Mouse (Mus musculus): ENCODE data around the gene Foxj1. TPM values are rescaled to one million over a fixed set of nuclear protein-coding genes. Genes with fewer than 3 reads are reported as not detected.

Foxj1 gene
- total RNA-seq, 2 experiments from 2014 or later, result 4.3 to 5.9 TPM

- H3K27ac ChIP-seq, result peak within 1 kb of the TSS; percentile 93
- TF ChIP-seq CTCF (conservative IDR thresholded peaks at IDR 0.05), result no peak
Observed at GRCm38 (mm10) chr11:116307019-116307725, 28.0 kb downstream of the Foxj1 start, which contains the start of gene Exoc7. Exoc7 (minus strand) TSS chr11:116307233.

GRCm38 (mm10) chr11:116306126-116306982, 28.8 kb downstream of the Foxj1 start:
- Histone ChIP-seq H3K4me3 (peak overlapping the region; percentile 92), H3K27ac (peak overlapping the region; percentile 93)
- DNase-seq (ENCODE audit: low spot score in 2 of 2), result peak; percentile 88 to 90
- no peak for TF ChIP-seq CTCF (conservative IDR thresholded peaks at IDR 0.05)

More at GRCm38 (mm10) chr11:116307019-116307725, 28.0 kb downstream of the Foxj1 start, which contains the start of gene Exoc7:
- H3K4me3 ChIP-seq, result peak within 1 kb of the TSS; percentile 92
- no peak for DNase-seq (ENCODE audit: low spot score in 2 of 2)

GRCm38 (mm10) chr11:116305423-116305822, 29.8 kb downstream of the Foxj1 start:
- DNase-seq (ENCODE audit: low spot score in 2 of 2), result no peak
- peak overlapping the region; percentile 92; the same call in 1 of the 2 replicates for H3K4me3 ChIP-seq
- peak; percentile 23; the same call in 1 of the 2 replicates for TF ChIP-seq CTCF (conservative IDR thresholded peaks at IDR 0.05)
- no peak overlapping the region for H3K27ac ChIP-seq

GRCm38 (mm10) chr11:116298621-116299020, 36.6 kb downstream of the Foxj1 start:
- no peak for TF ChIP-seq CTCF (conservative IDR thresholded peaks at IDR 0.05)
- Histone ChIP-seq H3K27ac (no peak overlapping the region), H3K4me3 (no peak overlapping the region)
- no peak for DNase-seq (ENCODE audit: low spot score in 2 of 2)

GRCm38 (mm10) chr11:116298221-116298620, 37.0 kb downstream of the Foxj1 start:
- Histone ChIP-seq H3K27ac (no peak overlapping the region), H3K4me3 (no peak overlapping the region)
- TF ChIP-seq CTCF (conservative IDR thresholded peaks at IDR 0.05), result no peak
- DNase-seq (ENCODE audit: low spot score in 2 of 2), result no peak

- no peak overlapping the region for H3K27ac ChIP-seq
- H3K4me3 ChIP-seq, result no peak overlapping the region
- DNase-seq (ENCODE audit: low spot score in 2 of 2), result no peak
- TF ChIP-seq CTCF (conservative IDR thresholded peaks at IDR 0.05), result no peak
Observed at GRCm38 (mm10) chr11:116297017-116297416, 38.2 kb downstream of the Foxj1 start.

GRCm38 (mm10) chr11:116296191-116296734, 38.9 kb downstream of the Foxj1 start:
- H3K4me3 ChIP-seq, result no peak overlapping the region
- no peak for DNase-seq (ENCODE audit: low spot score in 2 of 2)

GRCm38 (mm10) chr11:116294319-116294718, 40.9 kb downstream of the Foxj1 start:
- DNase-seq (ENCODE audit: low spot score in 2 of 2), result peak; percentile 33 to 53
- Histone ChIP-seq H3K4me3 (no peak overlapping the region), H3K27ac (no peak overlapping the region)
- TF ChIP-seq CTCF (conservative IDR thresholded peaks at IDR 0.05), result peak; percentile 82

More at GRCm38 (mm10) chr11:116296191-116296734, 38.9 kb downstream of the Foxj1 start:
- H3K27ac ChIP-seq, result no peak overlapping the region
- no peak for TF ChIP-seq CTCF (conservative IDR thresholded peaks at IDR 0.05)

GRCm38 (mm10) chr11:116293538-116294137, 41.6 kb downstream of the Foxj1 start:
- no peak for TF ChIP-seq CTCF (conservative IDR thresholded peaks at IDR 0.05)
- H3K27ac ChIP-seq, result no peak overlapping the region
- H3K4me3 ChIP-seq, result no peak overlapping the region
- DNase-seq (ENCODE audit: low spot score in 2 of 2), result no peak

GRCm38 (mm10) chr11:116292401-116292800, 42.8 kb downstream of the Foxj1 start:
- no peak for DNase-seq (ENCODE audit: low spot score in 2 of 2)
- TF ChIP-seq CTCF (conservative IDR thresholded peaks at IDR 0.05), result no peak
- Histone ChIP-seq H3K4me3 (no peak overlapping the region), H3K27ac (no peak overlapping the region)

GRCm38 (mm10) chr11:116290556-116290955, 44.6 kb downstream of the Foxj1 start:
- DNase-seq (ENCODE audit: low spot score in 2 of 2), result no peak
- Histone ChIP-seq H3K27ac (no peak overlapping the region), H3K4me3 (no peak overlapping the region)
- no peak for TF ChIP-seq CTCF (conservative IDR thresholded peaks at IDR 0.05)

- no peak for DNase-seq (ENCODE audit: low spot score in 2 of 2)
- peak; percentile 30 for TF ChIP-seq CTCF (conservative IDR thresholded peaks at IDR 0.05)
- H3K4me3 ChIP-seq, result no peak overlapping the region
- no peak overlapping the region for H3K27ac ChIP-seq
Observed at GRCm38 (mm10) chr11:116287351-116287750, 47.8 kb downstream of the Foxj1 start.

All from layer of hippocampus, adult 2 months (tissue).